Mouse (Mus musculus) testis, postnatal 14 days (tissue): ENCODE data around the gene Cs.

Experiments used
- DNase-seq: peaks from one replicate; pipeline ENCODE4 v3.0.0; 2021; ENCODE audit warnings: low spot score

The Cs gene

GRCm38 (mm10) chr10:128335582-128335981 lies 2.0 kb upstream of the Cs start:
- peak; percentile 53 for DNase-seq

DNA sequence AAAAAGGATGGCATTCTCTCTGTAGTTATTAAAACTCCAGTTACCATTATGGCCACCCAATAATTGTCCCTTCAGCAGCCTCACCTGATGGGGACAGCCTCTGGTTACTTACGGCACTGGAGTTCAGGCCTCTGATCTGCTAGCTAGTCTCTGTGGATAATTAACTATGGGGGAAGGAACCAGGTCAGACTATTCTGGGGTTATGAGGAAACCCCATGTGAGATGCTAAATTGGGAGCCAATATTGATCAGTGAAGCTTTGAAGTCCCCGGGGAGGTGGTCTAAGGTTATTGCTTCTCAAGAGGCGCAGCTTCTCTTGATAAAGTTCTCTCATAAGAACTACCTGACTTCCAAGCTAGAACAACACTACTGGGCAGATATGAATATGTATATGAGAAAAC lies 1.3 kb upstream of the Cs start:
- no peak for DNase-seq

DNA sequence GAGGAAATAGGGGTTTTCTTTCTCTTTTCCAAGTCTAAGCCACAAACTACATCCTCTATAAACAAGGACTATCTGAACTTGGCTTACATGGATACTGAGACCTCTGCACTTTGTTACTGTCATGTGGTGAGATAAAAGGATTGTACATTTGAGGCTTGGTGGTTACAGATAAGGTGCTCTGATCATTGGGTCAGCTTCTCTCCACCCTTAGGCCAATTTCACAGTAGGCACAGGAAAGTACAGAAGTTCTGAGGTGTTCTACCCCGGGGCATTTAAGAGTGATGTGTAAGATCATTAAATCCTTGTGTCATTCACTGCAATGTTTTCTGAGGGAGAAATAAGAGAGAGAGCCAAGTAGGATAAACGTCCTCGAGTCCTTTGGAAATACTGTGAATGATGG lies 937 bp upstream of the Cs start:
- DNase-seq: no peak

DNA sequence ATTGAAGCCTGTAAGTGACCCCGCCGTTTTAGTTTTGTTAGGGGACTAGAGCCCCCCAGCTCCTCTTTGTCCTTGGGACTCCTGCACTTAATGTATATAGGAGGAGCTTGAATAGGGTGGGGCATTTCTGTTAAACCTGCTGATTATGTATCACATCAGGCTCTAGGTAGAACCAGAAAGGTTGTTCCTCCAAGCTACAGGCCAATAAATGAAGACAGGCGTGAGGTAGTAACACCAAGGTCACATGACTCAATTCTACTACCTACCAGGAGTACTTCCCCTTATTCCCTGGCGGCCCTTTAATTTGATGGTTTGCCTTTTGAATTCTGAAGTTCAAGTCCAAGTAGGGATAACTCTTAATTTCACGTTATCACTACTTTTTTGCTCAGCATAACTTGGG lies 881 bp downstream of the Cs start:
- no peak for DNase-seq

- no peak for DNase-seq
Measured at GRCm38 (mm10) chr10:128338948-128339347, 1.4 kb downstream of the Cs start.

- DNase-seq: no peak
Measured at GRCm38 (mm10) chr10:128340257-128340656, 2.7 kb downstream of the Cs start.

- DNase-seq: no peak
Measured at GRCm38 (mm10) chr10:128343436-128343835, 5.9 kb downstream of the Cs start.

GRCm38 (mm10) chr10:128344568-128345275 lies 7.2 kb downstream of the Cs start:
- no peak for DNase-seq

- no peak for DNase-seq
Measured at GRCm38 (mm10) chr10:128347541-128347940, 10.0 kb downstream of the Cs start.

- DNase-seq: no peak
Measured at GRCm38 (mm10) chr10:128358796-128359195, 21.3 kb downstream of the Cs start.

DNA sequence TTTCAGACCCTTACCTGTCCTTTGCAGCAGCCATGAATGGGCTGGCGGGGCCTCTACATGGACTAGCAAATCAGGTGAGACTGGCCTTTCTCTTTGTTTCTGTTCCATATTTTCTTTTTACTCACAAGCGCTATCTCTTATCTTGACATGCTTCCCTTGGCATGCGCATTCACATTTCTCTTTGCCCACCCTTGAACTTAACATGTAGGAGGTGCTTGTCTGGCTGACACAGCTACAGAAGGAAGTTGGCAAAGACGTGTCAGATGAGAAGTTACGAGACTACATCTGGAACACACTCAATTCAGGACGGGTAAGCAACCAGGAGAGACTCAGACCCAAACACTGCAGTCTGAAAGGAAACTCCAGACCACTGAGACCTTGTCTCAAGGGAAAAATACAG lies 21.7 kb downstream of the Cs start:
- no peak for DNase-seq

- DNase-seq: no peak
Measured at GRCm38 (mm10) chr10:128361836-128362235, 24.3 kb downstream of the Cs start.

DNA sequence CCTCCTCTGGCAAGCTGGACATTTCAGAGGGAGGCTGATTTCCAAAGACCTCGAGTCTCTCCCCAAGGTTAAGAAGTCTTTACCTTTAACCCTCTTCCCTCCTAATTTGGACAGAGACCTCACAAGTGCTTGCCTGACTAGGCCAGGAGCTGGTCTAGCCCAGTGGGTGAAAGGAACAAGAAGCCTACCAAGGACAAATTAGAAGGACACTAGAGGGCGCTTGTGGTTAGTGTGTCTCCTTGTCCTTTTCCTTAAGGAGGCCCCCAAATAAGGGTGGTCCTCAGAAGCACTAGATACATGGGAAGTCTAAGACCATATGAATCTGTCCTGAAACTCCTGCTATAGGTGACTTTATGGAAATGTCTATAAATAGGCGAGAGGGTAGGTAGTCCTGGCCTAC lies 25.0 kb downstream of the Cs start:
- DNase-seq: no peak

DNA sequence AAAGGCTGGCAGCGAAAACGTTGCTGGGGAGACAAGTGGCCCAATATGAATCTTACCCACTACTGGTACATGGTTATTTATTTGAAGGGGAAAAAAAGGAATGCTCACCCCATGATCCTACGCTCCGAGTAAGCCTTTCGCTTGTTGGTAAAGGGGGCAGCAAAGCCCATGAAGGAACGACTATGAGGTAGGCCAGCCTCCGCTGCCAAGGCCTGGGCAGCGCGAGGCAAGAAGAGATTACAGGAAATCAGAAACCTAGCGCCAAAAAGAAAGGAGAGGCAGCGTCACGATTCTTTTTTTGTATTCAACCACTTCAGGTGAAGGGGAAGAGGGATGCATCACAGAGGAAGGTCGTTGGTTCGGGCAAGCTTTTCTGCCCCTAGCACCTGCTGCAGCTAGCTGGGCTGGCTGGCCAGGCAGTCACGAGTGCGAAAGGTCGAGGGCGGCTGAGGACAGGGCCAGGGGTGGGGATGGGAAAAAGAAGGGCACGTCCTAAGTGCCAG lies 30.4 kb downstream of the Cs start:
- DNase-seq: no peak

DNA sequence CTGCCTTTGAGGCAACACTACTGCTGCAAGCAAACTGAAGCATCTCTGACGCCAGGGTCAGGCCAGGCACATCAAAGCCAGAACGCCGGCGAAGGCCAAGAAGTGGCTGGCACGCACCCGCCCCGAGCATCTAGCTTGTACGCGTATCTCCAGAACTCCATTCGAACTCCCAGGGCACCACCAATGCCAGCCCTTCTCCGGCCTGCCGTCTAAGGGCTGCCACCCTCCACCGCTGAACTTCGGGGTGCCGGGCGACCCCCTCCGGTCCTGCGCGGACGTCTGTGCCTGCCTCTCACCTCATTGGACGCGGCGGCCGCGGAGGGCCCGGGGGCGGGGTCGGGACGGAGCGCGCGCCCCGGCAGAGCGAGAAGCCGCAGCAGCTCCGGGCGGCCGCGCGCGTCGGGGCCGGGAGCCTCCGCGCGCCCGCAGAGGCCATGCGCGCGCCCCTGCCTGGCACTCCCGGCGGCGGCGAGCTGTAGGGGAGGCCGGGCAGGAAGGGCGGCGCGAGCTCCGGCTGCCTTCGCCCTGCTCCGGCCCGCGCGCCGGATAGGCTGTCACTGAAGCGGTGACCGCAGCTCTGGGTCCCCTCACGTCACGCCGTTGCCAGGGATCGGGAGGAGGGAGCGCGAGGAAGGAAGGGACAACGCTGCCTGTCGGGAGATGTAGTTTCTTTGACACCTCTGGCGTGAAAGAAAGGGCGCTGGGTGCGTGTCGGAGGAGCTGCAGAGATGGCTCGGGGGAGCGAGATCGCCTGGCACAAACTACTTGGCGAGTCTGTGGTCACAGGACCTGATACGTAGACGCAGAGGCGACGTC lies 31.1 kb downstream of the Cs start, which contains the start of gene Coq10a:
TSS of gene Coq10a (minus strand) at position 596 of the 816 bp plus-strand sequence.
- DNase-seq: peak; percentile 89

DNA sequence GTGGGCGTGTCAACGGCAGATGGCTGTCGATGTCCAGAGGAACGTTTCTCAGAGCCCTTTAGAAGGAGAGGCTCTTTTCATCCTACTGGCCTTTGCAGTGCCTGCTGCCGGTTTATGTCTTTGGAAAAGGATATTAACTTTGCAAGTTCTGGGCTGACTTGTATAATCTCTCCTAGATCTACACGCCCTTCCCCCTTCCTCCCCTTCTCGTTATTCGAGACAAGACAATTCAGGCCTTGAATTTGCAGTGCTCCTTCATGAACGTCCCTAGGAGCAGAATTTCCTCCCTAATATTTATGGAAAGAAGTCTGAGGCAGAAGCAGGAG lies 31.6 kb downstream of the Cs start:
- no peak for DNase-seq

DNA sequence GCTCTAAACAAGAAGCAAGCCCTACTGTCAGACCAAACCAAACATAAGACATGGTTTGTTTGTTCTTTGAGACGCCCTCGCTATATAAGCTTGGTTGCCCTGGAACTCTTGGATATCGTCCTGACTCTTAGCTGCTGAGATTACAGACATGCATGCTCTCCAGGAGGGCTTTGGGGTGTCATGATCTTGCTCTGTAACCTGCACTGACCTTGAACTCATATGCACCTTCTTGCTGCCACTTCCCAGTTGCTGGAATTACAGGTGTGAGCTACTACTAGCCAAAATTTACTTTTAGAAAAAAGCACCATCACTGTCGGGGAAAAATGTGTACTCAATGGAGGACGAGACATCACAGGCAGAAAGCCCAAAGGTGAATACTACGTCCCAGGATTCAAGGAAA lies 32.1 kb downstream of the Cs start:
- no peak for DNase-seq

- DNase-seq: no peak
Measured at GRCm38 (mm10) chr10:128370021-128370420, 32.5 kb downstream of the Cs start.

GRCm38 (mm10) chr10:128370601-128371000 lies 33.1 kb downstream of the Cs start:
- no peak for DNase-seq

DNA sequence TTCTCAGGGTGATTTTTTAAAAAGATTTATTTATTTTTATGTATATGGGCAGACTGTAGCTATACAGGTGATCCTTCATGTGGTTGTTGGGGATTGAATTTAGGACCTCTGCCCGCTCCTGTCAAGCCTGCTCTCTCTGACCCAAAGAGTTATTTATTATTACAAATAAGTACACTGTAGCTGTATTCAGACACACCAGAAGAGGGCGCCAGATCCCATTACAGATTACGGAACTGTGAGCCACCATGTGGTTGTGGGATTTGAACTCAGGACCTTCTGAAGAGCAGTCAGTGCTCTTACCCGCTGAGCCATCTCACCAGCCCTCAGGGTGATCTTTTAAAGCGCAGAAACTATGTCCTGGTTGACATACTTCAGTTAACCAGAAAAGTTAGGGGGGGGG lies 34.6 kb downstream of the Cs start:
- no peak for DNase-seq

- DNase-seq: no peak
Measured at GRCm38 (mm10) chr10:128372989-128373748, 35.6 kb downstream of the Cs start.

GRCm38 (mm10) chr10:128374393-128374792 lies 36.9 kb downstream of the Cs start:
- DNase-seq: peak; percentile 53

- no peak for DNase-seq
Measured at GRCm38 (mm10) chr10:128376099-128376454, 38.5 kb downstream of the Cs start.
